Mouse (Mus musculus): ENCODE results near the gene Fam129b.
"Not testable (repeated sequence)": the region's sequence is repeated elsewhere in the genome, so short reads cannot be mapped to it uniquely, and the experiment has no call there.

DNA sequence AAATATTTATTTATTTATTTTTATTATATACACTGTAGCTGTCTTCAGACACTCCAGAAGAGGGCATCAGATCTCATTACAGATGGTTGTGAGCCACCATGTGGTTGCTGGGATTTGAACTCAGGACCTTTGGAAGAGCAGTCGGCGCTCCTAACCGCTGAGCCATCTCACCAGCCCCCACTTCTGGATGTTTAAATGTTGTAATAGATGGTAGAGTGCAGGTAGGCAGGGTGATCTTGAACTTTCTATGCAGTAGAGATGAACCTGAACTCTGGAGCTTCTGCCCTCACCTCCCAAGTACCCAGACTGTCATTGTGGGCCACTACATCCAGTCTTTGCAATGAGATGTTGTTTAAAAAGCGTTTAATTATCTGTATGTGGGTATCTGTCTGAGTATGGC lies 22.2 kb upstream of the Fam129b start:
- not testable (repeated sequence) for TF ChIP-seq CTCF (IDR thresholded peaks at IDR 0.05; ENCODE audit: low read depth, low read length); POLR2A (IDR thresholded peaks at IDR 0.05; ENCODE audit: borderline replicate concordance, low read depth, low read length)

Data from bone marrow macrophage, adult 2 months (primary cell).